Mouse (Mus musculus): ENCODE results near the gene Grb10. TPM values are rescaled to one million over a fixed set of nuclear protein-coding genes. Genes with fewer than 3 reads are reported as not detected.

Gene Grb10
- total RNA-seq, 2 experiments from 2014 or later = 35.0 to 41.9 TPM

DNA sequence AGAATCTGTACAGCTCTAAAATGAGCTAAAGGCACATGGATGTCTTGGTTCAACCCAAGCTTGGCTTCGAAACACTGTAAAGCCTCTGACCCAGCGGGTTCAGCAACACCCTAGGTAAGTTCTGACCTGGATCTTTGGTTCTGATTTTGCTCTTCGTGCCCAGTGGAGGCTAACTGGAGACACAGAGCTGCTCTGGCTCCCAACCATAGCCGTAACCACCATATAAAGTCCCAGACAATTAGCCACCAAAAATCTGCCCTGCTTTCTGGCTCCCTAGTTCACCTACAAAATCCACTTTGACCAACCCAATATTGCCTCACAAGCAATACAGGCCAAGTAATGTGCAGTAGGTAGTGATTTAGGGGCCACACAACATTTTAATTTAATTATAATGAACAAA lies 3.7 kb downstream of the Grb10 start:
- no peak for DNase-seq (ENCODE audit: low spot score in 2 of 2)

DNA sequence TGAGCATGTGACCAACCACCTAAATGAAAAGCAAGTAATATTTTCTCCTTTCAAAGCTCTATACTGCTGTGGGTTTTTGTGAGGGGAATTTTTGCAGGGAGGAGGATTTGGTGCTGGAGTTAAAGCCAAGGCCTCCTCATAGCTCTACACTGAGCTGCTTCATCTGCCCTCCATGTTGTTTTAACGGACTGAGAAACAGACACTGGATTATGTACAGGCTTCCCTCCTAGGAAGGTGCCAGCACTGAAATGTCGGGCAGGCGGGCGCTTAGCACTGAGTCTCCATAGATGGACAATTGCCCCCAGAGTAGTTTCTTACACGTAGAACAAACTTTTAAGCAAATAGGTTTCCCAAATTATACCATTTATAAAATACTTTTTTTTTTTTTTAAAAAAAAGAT lies 4.1 kb downstream of the Grb10 start:
- no peak for DNase-seq (ENCODE audit: low spot score in 2 of 2)

DNA sequence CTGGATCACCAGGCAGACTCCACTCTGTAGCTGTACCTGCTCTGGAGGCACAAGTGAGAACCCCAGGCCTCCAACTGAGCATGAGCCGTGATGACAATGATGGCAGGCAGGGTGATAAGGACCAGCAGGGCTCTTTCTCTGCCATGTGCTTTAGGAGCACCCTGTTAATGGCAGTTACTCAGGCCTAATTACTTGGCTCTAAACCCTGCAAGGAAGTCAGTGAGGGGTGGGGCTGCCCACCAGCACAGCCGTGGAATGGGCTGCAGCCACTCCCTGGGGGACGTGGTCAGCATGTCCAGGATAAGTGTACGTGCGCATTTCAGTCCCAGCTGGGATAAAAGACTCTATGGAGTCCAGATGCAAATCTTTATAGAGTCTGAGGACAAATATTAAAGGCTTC lies 5.7 kb downstream of the Grb10 start:
- DNase-seq (ENCODE audit: low spot score in 2 of 2) = no peak

DNA sequence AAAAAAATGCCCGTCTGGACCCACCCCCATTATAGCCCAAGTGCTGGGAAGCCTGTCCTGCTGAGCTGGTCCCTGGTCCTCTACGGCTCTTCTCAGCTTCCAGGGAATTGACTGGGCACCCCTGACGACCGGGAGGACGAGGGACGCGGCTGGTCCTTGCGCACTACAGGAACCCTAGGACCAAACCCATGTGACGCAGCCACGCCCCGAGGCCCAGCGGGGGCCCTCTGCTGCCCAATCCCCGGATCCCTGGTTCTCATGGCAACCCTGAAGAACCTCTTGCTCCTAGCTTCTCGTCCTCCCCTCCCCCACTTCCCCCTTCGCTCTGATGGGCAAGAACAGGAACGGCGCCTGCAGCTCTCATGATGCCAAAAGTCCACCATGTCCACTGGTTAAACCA lies 11.8 kb downstream of the Grb10 start:
- peak; percentile 41 to 44 for DNase-seq (ENCODE audit: low spot score in 2 of 2)

DNA sequence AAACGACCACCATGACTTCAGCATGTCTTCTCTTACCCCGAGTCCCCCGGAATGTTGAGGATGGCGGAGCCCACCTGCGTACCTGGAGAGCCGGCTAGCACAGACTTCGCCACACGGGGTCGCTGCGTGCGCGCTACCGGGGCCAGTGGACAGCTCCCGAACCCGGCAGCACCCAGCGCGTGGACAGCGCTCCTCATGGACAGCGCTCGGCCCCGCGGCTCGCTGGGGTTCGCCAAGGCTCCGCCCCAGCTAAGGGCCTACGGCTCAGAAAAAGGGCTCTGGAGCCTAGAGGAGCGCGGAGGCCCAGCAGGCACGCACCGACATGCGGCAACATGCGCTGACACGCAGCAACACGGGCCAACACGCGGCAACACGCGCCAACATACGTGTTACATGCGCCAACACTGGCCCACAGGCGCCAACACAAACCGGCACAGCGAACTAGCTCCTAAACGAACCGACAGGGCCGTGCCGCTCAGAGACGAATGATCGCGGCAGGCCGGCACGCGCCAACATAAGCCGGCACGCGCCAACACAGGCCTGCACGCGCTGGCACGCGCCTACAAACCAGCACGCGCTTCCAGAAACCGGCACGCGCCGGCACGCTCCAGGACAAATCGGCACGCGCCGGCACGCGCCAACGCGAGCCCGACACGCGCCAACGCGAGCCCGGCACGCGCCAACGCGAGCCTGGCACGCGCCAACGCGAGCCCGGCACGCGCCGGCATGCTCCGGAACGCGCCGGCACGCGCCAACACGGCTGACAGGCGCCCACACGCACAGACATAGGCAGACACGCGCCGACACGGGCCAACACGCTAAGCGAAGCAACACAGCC lies 12.5 kb downstream of the Grb10 start:
- peak; percentile 79 to 83 for DNase-seq (ENCODE audit: low spot score in 2 of 2)

DNA sequence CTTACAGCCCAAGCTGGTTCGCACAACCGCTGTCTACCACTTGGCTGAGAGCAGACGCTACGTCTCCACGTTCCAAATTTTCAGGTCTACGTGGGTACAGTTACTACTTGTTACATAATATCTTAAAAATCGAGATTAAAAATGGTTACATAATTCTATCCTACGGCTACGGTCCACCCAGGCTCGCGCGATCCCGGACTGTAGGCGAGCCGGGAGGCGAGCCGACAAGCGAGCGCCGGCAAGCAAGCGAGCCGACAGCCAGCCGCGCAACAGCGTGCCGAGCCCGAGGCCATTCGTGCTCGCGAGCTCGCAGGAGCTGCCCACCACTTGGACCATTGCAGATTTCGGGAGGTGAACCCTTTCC lies 13.1 kb downstream of the Grb10 start:
- no peak for DNase-seq (ENCODE audit: low spot score in 2 of 2)

DNA sequence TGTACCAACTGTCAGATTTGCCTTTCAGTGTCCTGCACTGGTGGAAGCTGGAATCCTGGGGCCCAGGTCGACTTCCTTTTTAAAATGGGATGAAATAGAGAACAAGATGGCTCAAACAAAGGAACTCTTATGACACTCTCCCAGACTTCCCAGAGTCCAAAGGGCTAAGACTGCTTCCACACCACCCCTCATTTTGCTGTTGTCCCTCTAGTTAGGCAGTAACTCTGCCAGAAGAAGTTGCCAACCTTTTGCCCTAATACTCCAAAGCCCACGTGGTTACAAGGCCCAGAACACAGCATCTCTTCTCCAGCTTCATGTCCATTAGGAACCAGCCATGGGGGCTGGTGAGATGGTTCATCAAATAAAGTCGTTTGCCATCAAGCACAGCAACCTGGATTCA lies 15.4 kb downstream of the Grb10 start:
- no peak for DNase-seq (ENCODE audit: low spot score in 2 of 2)

DNA sequence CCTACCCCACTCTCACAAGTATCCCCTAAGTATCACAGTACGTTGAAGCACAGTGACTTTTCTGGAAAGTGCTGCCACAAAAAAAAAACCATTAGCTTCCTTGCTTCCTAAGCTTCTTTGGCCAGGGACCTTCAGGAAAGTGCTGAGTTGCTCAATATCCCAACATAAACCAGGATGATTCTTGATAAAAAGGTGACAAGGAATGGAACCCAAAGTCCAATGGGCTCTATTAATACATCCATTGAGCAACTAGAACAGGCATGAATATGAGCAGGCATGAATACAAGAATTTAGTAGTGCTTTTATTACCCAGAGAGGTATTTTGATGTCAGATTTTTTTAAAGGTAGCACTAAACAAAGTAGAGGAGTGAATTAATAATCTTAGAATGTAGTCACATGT lies 18.8 kb downstream of the Grb10 start:
- DNase-seq (ENCODE audit: low spot score in 2 of 2) = no peak

DNA sequence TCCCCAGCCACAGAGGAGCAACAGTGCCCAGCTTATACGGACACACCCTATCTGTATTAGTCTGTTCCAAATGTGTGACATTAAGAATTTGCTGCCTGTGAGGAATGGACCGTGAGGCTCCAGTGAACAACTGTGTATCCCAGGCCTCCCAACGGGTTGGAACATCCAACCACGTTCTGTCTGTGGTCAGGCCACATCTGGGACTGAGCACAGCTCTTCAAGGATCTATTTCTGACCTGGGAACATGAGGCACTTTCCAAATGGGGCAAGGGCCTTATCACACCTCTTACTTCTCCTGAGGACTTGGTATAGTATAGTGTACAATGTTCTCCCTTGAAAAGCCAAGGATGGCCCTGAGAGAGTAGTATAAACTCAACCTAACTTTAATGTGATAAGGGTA lies 19.9 kb downstream of the Grb10 start:
- no peak for DNase-seq (ENCODE audit: low spot score in 2 of 2)

DNA sequence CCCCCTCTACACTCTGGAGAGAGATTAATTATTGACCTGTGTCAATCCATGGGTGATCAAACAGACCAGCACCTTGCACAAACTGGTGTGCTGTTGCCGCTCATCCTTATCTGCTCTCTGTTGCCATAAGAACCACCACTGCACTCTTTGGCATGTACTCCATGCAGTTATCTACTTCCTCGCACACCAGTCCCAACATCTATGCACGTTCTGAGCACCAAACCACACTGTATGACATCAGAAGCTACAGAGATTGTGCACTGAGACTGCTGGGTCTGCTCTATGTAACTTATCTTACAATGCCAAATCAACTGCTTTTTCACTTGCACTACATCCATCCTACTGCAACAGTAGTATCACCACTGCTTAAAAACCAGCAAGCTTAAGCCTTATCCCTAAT lies 28.4 kb downstream of the Grb10 start:
- DNase-seq (ENCODE audit: low spot score in 2 of 2) = no peak

DNA sequence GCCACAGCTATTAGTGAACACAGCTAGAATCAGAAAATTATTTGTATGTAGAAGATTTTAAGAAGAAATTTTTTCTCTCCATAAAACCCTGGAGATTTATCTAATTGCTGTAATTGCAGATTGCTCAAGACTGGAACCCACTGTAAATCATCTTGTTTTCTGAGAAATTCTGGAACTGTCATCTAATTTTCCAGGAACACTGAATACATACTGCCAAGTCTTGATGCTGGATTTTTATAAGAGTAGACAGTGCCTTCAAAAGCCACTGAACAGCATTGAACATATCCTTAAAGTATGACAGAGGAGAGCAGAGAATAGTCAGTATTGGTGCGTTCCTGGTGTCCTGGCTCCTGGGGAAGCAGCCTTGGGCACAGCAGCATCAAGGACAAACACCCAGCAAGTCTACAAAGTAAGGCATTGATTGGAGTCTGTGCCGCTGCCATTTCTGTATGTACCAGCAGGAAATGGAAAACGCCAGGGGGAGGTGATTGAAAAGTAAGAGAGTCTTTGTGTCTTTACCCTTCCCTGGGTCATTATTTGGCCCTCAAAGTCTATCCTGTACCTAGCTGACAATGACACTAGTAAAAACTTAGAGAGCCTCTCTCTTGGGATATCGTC lies 38.1 kb downstream of the Grb10 start:
- no peak for DNase-seq (ENCODE audit: low spot score in 2 of 2)

DNA sequence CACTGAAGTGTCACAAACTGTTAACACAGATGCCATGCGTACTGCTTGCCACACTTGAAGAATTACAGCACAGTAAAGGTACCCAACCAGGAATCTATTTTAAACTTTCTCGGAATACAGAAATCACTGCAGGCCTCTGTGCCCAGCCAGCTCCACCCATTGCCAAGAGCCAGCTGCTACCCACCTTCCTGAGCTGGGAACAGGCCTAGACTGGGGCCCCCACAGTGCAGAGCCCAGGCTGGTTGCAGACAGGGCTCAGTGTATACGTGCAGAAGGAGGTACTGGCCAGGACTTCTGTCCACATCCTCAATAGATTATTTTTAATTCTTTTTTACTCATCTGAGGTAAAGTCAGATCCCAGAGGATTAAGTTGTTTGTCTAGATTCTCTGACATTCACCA lies 39.6 kb downstream of the Grb10 start:
- no peak for DNase-seq (ENCODE audit: low spot score in 2 of 2)

DNA sequence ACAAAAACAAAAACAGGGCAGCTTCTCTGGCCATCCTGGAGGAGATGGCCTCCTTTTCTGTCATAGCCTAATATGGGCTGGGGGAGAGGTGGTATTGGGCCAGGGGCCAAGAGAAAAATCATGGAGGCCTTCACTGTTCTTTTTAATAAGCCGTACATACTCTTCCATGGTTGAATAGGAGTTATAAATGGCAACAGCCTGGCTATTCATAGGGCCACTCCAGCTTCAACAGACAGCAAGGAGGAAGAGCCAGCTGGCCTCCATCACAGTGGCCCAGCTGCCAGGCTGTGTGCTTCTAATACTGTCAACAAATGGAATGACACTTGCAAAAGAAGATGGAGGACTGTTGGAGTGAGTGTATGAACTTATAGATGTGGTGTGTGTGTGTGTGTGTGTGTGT lies 41.4 kb downstream of the Grb10 start:
- no peak for DNase-seq (ENCODE audit: low spot score in 2 of 2)

DNA sequence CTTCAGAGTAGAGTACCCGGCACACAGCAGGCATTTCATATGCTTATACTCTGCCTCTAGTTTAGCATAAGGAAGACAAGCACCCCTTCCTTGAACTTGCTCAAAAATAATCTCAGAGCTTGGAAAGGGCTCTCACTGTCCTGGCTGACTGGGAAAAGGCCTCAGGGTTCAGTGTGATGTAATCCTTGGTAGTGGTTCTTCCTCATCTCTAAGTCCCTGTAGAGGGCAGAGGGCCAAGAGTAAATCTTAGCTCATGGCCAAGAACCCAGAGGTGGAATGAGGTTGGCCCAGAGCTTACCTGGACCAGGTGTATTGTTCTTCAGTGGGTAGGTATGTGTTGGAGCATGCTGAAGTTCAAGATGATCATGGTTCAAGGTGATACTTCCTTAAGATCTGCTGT lies 43.1 kb downstream of the Grb10 start:
- no peak for DNase-seq (ENCODE audit: low spot score in 2 of 2)

DNA sequence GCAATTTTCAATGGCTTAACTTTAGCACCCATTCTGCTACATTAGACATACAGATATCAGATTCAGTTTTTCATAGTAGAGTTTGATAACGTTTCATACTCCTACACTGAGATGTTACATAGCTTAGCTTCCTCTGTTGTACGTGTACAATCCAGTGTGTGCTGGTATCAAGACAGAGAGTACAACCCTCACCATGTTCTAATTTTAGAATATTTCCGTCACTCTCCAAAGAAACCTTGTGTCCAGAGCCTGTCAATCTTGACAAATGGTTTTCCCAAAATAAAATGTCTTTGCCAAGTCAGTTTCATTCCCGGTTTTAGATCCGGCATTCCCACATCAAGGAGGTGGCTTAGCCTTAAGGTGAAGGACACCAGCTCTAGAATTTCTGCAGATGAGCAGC lies 44.7 kb downstream of the Grb10 start:
- DNase-seq (ENCODE audit: low spot score in 2 of 2) = no peak

DNA sequence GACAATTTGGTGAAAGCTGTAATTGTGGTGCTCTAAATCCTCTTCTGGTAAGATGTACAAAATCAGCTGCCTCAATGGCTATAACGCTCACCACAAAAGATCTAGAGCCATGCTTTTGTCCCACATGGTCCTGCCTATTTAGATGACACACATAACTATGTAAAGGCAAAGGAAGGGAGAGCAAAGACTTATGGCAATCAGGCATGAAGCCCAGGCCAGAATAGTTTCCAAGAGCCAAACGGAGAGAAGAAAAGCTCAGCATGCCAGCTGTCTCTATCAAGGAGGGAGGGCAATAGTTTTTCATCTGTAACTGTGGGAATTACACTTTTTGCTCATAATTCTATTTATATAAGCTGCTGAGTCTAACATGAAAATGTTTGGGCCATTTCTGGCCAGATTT lies 45.3 kb downstream of the Grb10 start:
- DNase-seq (ENCODE audit: low spot score in 2 of 2) = no peak

DNA sequence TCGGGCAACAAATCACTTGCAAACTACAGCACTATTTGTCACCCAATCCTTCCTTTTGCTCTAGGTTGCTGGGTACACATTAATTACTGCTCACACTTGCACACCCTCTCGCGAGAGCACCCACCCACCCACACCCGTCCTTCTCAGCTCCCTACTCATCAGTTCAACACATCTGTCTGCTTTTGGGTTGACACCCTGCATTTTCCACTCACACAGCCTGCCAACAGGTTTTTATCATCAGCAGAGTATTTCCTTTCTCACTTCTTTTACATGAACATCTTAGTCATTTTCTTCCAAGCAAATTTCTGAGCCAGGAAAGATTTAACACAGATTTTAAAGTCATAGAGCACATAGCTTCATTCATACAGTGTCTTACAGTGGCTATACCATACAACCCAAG lies 48.6 kb downstream of the Grb10 start:
- DNase-seq (ENCODE audit: low spot score in 2 of 2) = no peak

DNA sequence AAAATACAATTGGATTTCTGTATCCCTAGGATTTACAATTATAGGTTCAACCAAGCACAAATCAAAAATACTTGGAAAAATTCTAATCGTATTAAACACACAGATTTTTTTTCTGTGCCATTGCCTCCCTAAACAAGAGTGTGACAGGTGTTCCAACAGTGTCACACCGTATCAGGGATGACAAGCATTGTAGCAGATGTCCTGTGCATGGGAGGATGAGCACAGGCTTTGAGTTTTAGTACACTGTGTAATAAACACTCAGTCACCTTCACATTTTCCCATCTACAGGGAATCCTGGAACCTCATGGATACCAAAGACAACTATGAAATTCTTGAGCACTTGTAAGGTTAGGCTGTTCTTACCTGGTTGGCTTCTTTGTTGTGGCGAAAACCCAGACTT lies 51.2 kb downstream of the Grb10 start:
- DNase-seq (ENCODE audit: low spot score in 2 of 2) = no peak

DNA sequence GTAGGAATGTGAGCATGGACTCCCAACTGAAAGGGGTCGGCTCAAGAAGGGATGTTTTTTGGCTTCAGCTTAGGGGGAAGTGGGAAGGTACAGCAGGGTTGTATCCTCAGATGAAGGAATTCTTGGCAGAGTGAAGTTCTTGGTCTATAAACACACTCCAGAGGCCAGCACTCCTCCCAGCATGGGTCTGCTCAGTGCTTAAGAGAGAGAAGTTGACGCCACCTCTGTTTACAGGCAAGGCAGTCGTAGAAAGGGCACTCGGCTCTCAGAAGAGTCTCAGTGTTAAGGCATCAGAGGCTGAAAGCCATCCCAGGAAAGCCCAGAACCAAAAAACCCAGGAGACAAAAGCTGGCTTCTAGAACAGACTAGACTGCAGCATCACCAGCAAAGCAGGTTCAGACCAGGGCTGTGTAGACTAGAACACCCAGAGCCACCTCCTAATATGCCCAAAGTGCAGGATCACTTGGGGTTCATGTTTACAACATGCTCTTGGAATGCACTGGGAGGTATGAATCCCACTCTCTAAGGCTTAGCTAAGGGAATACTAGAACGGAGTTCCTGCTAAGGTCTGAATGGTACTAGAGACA lies 59.8 kb downstream of the Grb10 start:
- no peak for DNase-seq (ENCODE audit: low spot score in 2 of 2)

DNA sequence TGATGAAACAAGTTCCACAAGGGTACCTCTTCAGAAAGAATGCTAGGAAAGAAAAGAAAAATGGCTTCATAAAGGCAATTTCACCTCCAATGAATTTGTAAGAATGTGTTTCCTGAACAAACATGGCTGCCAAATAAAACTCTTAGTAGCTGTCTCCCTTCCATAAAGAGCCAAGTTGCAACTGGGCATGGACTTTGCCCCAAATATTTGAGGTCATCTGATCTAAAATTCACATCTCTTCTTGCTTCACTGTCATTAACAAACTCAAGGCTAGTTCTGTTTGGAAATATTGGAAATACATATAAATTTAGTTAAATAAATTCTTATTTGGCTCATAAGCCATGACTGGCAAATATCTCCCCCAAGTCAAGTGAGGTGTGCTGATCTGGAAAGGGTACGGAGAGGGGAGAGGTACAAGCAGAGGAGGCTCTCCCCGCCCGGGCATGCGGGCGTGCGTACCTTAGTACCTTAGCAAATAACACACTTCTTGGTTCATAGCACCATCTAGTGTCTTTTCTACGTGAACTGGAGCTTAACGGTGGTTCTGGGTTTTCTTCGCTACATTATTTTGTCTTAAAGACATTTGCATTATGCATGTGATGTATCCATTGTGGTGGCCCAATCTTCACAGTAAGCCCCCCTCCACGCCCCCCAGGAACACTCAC lies 63.8 kb downstream of the Grb10 start:
- peak in 1 of 2 experiments; percentile 18 for DNase-seq (ENCODE audit: low spot score in 2 of 2)

DNA sequence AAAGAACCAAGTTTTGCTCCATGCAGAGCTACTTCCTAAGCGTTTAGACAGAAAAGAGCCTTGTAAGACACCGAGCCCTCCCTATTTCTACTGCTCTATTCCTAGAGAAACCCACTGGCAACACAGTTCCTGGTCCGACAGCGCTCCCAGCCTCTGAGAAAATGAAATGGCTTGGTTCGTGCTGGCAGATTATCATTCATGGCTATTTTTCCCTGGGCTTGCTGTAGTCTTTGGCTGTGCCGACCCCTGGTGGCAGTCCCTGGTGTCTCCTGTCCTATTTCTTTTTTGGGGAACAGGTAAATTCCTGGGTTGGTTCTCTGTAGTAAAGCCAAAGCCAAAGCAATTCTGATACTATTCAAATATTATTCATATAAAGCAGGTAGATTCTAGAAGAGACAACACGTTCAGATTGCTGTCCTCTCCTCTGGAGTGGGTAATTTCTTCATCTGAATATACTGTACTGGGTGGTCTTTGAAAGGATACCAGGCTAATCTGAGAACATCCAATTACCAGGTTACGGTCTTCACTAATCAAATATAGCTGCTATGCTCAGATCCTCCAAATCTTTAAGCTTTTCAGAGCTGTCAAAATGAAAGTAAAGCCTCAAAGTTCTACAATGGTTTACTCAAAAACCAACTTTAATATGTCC lies 65.0 kb downstream of the Grb10 start:
- peak; percentile 40 to 43 for DNase-seq (ENCODE audit: low spot score in 2 of 2)
